Mouse (Mus musculus): ENCODE data around the gene Siah3. TPM values are rescaled to one million over a fixed set of nuclear protein-coding genes. Genes with fewer than 3 reads are reported as not detected.

The Siah3 gene
- total and polyA plus RNA-seq, 3 experiments: 0.04 to 0.29 TPM; not detected in 1

GRCm38 (mm10) chr14:75527464-75528190, 71.8 kb downstream of the Siah3 start:
- Histone ChIP-seq H3K27ac (ENCODE audit: control insufficient read depth, low read depth, low read length) (no peak overlapping the region), H3K79me2 (ENCODE audit: control insufficient read depth, insufficient read depth, low read length, poor library complexity) (no peaks in the 10 kb centered on the region; the same call in 1 of the 2 replicates), H3K9ac (ENCODE audit: control insufficient read depth, low read depth, low read length, poor library complexity, severe bottlenecking) (no peak overlapping the region), H3K36me3 (ENCODE audit: control insufficient read depth in 1 of 2, insufficient read depth in 2 of 2, low read length in 2 of 2) (peaks cover 0 to 7% of the 10 kb centered on the region in 2 experiments; a peak in 2 of 4 replicates), H3K4me1 (ENCODE audit: control insufficient read depth in 1 of 2, insufficient read depth in 2 of 2, low read length in 2 of 2) (peaks cover 2 to 18% of the 10 kb centered on the region in 2 experiments; a peak in 2 of 4 replicates), H3K4me3 (ENCODE audit: control insufficient read depth in 1 of 2, insufficient read depth in 1 of 2, low read depth in 2 of 2, low read length in 2 of 2) (no peak overlapping the region), H3K9me3 (replicated peaks; ENCODE audit: insufficient read depth, low read length) (no peaks in the 10 kb centered on the region), H3K27me3 (ENCODE audit: control insufficient read depth in 1 of 2, insufficient read depth in 2 of 2, low read length in 2 of 2) (no peaks in the 10 kb centered on the region)
- TF ChIP-seq ETS1 (IDR thresholded peaks at IDR 0.05; ENCODE audit: low read depth, low read length) (no peak), GABPA (IDR thresholded peaks at IDR 0.05; ENCODE audit: low read depth, low read length) (no peak), RAD21 (IDR thresholded peaks at IDR 0.05; ENCODE audit: low read depth, low read length) (no peak), CTCF (IDR thresholded peaks at IDR 0.05 in 2 of 3, conservative IDR thresholded peaks at IDR 0.05 in 1 of 3; ENCODE audit: control insufficient read depth in 1 of 3, insufficient read depth in 1 of 3, low read depth in 2 of 3, low read length in 3 of 3, poor library complexity in 1 of 3, severe bottlenecking in 1 of 3) (no peak), SIN3A (IDR thresholded peaks at IDR 0.05; ENCODE audit: low read length) (no peak), ZKSCAN1 (IDR thresholded peaks at IDR 0.05; ENCODE audit: low read depth, low read length) (no peak), ZNF384 (IDR thresholded peaks at IDR 0.05; ENCODE audit: low read depth, low read length) (no peak), TAL1 (IDR thresholded peaks at IDR 0.05; ENCODE audit: low read length) (no peak), SMC3 (IDR thresholded peaks at IDR 0.05; ENCODE audit: low read depth, low read length) (no peak), MXI1 (IDR thresholded peaks at IDR 0.05; ENCODE audit: low read depth, low read length) (no peak), KAT2A (conservative IDR thresholded peaks at IDR 0.05; ENCODE audit: low read depth, low read length) (no peak), EP300 (IDR thresholded peaks at IDR 0.05; ENCODE audit: low read depth in 1 of 2, low read length in 2 of 2) (no peak), CHD1 (IDR thresholded peaks at IDR 0.05; ENCODE audit: low read depth, low read length) (no peak), ELF1 (IDR thresholded peaks at IDR 0.05; ENCODE audit: low read depth, low read length) (no peak), ZMIZ1 (IDR thresholded peaks at IDR 0.05; ENCODE audit: low read depth, low read length) (no peak), MYB (IDR thresholded peaks at IDR 0.05; ENCODE audit: low read depth, low read length) (no peak), MAZ (IDR thresholded peaks at IDR 0.05; ENCODE audit: low read depth, low read length) (no peak), RCOR1 (IDR thresholded peaks at IDR 0.05; ENCODE audit: low read depth, low read length) (no peak), MYC (IDR thresholded peaks at IDR 0.05; ENCODE audit: low read depth, low read length) (no peak)
- no peak for DNase-seq (ENCODE audit: low read depth, low spot score)

GRCm38 (mm10) chr14:75530815-75531353, 75.1 kb downstream of the Siah3 start:
- H3K4me3 ChIP-seq (ENCODE audit: control insufficient read depth in 1 of 2, insufficient read depth in 1 of 2, low read depth in 2 of 2, low read length in 2 of 2): no peak overlapping the region
- no peaks in the 10 kb centered on the region for H3K79me2 ChIP-seq (ENCODE audit: control insufficient read depth, insufficient read depth, low read length, poor library complexity)
- no peak overlapping the region for H3K9ac ChIP-seq (ENCODE audit: control insufficient read depth, low read depth, low read length, poor library complexity, severe bottlenecking)
- TF ChIP-seq GATA1 (IDR thresholded peaks at IDR 0.05; ENCODE audit: low read depth, low read length) (no peak), KAT2A (conservative IDR thresholded peaks at IDR 0.05; ENCODE audit: low read depth, low read length) (no peak), RAD21 (IDR thresholded peaks at IDR 0.05; ENCODE audit: low read depth, low read length) (no peak), MYC (IDR thresholded peaks at IDR 0.05; ENCODE audit: low read depth, low read length) (no peak), ZNF384 (IDR thresholded peaks at IDR 0.05; ENCODE audit: low read depth, low read length) (no peak), ELF1 (IDR thresholded peaks at IDR 0.05; ENCODE audit: low read depth, low read length) (no peak)
- no peaks in the 10 kb centered on the region; a peak in 1 of 4 replicates for H3K36me3 ChIP-seq (ENCODE audit: control insufficient read depth in 1 of 2, insufficient read depth in 2 of 2, low read length in 2 of 2)
- H3K9me3 ChIP-seq (replicated peaks; ENCODE audit: insufficient read depth, low read length): no peaks in the 10 kb centered on the region
- DNase-seq (ENCODE audit: low read depth, low spot score): no peak
- H3K27me3 ChIP-seq (ENCODE audit: control insufficient read depth in 1 of 2, insufficient read depth in 2 of 2, low read length in 2 of 2): no peaks in the 10 kb centered on the region
- H3K4me1 ChIP-seq (ENCODE audit: control insufficient read depth in 1 of 2, insufficient read depth in 2 of 2, low read length in 2 of 2): peaks cover 0 to 6% of the 10 kb centered on the region in 2 experiments; a peak in 1 of 4 replicates
- no peak overlapping the region for H3K27ac ChIP-seq (ENCODE audit: control insufficient read depth, low read depth, low read length)

All from MEL (cell line).